Mouse (Mus musculus) ES-Bruce4 (cell line): ENCODE results near the gene Gm15013.

Experiments
- CTCF ChIP-seq: IDR thresholded peaks from one replicate; pipeline ENCODE4 v1.8.1; 2011; ENCODE audit warnings: low read depth, low read length
- POLR2A ChIP-seq: IDR thresholded peaks from one replicate; pipeline ENCODE4 v1.8.1; 2011; ENCODE audit warnings: low read length; ENCODE audit not compliant: insufficient read depth

DNA sequence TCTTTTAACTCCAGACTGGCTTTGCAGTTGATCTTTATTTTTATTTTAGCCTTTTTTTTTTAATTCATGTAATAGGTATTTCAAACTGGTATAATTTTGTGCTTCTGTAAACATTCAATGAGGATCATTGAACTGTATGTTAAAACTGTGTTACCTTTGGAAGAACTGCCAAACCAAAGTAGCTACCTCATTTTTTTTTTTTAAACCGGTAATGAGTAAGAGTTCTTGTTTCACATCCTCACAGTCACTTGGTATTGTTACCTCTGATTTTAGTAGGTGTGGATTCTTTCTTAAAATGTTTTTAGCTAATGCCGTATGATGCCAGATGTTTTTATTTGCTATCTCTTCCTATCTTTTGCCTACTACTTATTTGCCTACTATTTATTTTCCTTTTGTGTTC lies 8.1 kb upstream of the Gm15013 start:
- TF ChIP-seq CTCF = no peak
- TF ChIP-seq POLR2A = no peak
